Mouse (Mus musculus): Measurements from ENCODE around the gene Dnajb4. TPM values are rescaled to one million over a fixed set of nuclear protein-coding genes. Genes with fewer than 3 reads are reported as not detected.

Gene Dnajb4
- polyA plus RNA-seq, 1 experiment from 2014 or later: 26.6 TPM

DNA sequence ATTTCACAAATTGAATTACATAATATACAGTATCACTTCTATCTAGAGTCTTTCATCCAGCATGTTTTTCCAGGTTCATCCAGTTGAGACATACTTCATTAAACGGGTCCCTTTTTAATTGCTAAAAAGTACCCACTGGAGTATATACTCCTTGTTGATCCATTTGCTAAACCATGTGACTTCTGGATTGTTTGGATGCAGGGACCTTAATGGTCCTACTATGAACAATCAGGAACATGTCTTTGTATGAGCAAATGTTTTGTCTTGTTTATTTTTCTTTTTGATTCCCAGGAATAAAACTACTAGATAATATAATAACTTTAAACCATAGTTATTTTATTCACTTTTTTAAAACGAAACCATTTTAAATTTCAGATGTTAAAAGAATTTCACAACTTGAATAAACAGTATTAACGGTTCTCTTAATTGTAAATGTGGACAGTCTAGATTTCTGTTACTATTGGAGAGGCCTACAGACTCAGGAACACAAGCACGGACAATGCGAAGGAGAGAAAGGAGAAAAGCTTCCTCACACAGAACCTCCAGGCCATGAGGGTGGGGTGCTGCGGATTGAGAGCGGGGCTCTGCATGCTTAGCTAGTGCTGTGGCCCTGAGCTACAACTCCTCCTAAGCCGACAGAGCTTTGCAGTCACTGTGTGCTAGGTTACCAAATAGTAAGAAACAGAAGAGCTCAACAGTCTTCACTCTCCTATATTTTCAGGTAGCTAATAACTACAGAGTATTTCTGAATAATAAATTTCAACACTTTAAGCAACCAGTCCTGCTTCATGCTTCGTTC, 19.2 kb downstream of the Dnajb4 start:
- Histone ChIP-seq H3K27ac (ENCODE audit: low read depth, low read length) (no peak overlapping the region), H3K27me3 (ENCODE audit: control insufficient read depth, insufficient read depth, low read length) (no peaks in the 10 kb centered on the region), H3K9ac (ENCODE audit: low read length) (no peak overlapping the region), H3K4me1 (ENCODE audit: control insufficient read depth, insufficient read depth, low read length) (peaks cover 3% of the 10 kb centered on the region), H3K36me3 (ENCODE audit: control insufficient read depth, insufficient read depth, low read length) (no peaks in the 10 kb centered on the region), H3K9me3 (ENCODE audit: control insufficient read depth, low read length) (no peaks in the 10 kb centered on the region), H3K4me2 (no peak overlapping the region), H3K4me3 (ENCODE audit: low read depth, low read length) (no peak overlapping the region)
- no peak for ATAC-seq (ENCODE audit: low FRiP score)
- DNase-seq (ENCODE audit: low spot score, missing footprints): no peak
- WGBS: 84% methylated on average over 9 of the region's 9 CpGs

DNA sequence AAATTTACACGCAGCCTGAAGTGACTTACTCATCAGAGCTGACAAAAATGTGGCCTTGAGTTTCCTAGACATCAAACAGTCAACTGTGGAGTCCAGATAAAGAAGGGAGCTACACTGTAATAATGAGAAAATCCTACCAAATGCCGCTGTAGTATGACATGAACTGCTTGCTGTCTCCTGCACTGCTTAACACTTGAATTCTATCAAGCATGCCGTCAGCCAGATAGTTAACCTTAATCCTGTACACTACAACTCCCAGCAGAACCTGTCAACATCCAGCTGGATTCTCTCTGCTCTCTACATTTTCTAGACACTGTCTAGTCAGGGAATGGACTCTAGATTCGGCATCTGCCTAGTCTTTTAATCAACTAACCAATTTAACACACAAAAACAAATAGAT, 20.8 kb downstream of the Dnajb4 start:
- no peak for ATAC-seq (ENCODE audit: low FRiP score)
- H3K4me1 ChIP-seq (ENCODE audit: control insufficient read depth, insufficient read depth, low read length): peaks cover 3% of the 10 kb centered on the region
- no peak overlapping the region for H3K4me3 ChIP-seq (ENCODE audit: low read depth, low read length)
- no peak overlapping the region for H3K27ac ChIP-seq (ENCODE audit: low read depth, low read length)
- H3K9me3 ChIP-seq (ENCODE audit: control insufficient read depth, low read length): no peaks in the 10 kb centered on the region
- H3K27me3 ChIP-seq (ENCODE audit: control insufficient read depth, insufficient read depth, low read length): no peaks in the 10 kb centered on the region
- no peak for DNase-seq (ENCODE audit: low spot score, missing footprints)
- no peak overlapping the region for H3K4me2 ChIP-seq
- H3K9ac ChIP-seq (ENCODE audit: low read length): no peak overlapping the region
- WGBS: 80% methylated on average over 4 of the region's 4 CpGs
- no peaks in the 10 kb centered on the region for H3K36me3 ChIP-seq (ENCODE audit: control insufficient read depth, insufficient read depth, low read length)

- H3K36me3 ChIP-seq (ENCODE audit: control insufficient read depth, insufficient read depth, low read length): no peaks in the 10 kb centered on the region
- no peaks in the 10 kb centered on the region for H3K9me3 ChIP-seq (ENCODE audit: control insufficient read depth, low read length)
- no peak overlapping the region for H3K4me3 ChIP-seq (ENCODE audit: low read depth, low read length)
- H3K4me2 ChIP-seq: no peak overlapping the region
- ATAC-seq (ENCODE audit: low FRiP score): no peak
- DNase-seq (ENCODE audit: low spot score, missing footprints): no peak
- H3K9ac ChIP-seq (ENCODE audit: low read length): no peak overlapping the region
- WGBS: 89% methylated on average over 6 of the region's 6 CpGs
- H3K4me1 ChIP-seq (ENCODE audit: control insufficient read depth, insufficient read depth, low read length): no peaks in the 10 kb centered on the region
- no peaks in the 10 kb centered on the region for H3K27me3 ChIP-seq (ENCODE audit: control insufficient read depth, insufficient read depth, low read length)
- no peak overlapping the region for H3K27ac ChIP-seq (ENCODE audit: low read depth, low read length)
Measured at GRCm38 (mm10) chr3:152186106-152186505, 24.0 kb downstream of the Dnajb4 start.

DNA sequence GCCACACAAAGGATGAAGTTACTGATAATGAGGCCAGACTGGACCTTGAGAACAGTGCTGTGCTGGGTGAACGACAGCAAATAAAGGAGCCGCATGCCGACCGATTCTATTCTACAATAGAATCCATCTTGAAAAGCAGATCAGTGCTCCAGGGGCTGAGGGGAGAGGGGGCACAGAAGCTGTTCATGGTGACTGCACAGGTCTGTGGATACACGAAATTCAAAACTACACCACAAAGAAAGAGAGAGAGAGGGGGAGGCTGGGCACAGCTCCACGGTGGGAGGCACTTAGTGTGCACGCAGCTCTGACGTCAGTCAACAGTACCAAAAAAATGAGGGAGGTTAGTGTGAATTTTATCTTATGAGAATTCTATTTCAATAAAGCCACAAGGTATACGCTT, 26.6 kb downstream of the Dnajb4 start:
- no peak for ATAC-seq (ENCODE audit: low FRiP score)
- no peaks in the 10 kb centered on the region for H3K27me3 ChIP-seq (ENCODE audit: control insufficient read depth, insufficient read depth, low read length)
- WGBS: 60% methylated on average over 9 of the region's 9 CpGs

DNA sequence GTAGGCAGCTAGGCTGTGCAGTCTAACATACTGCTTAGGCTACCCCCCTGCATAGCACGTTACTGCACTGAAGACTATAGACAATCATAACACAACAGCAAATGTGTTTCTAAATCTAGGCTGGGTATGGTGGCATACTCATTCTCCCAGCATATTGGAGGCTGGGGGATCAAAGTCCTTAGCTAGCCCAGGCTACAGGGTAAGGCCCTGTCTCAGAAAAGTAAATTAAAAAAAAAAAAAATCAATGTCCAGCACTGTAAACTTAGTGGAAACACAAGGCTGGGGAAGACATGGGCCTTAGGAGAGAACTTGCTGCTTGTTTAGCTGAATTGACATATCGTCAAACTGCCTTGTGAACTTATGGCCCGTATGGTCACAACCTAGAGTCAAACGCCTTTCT, 29.5 kb downstream of the Dnajb4 start:
- Histone ChIP-seq H3K4me3 (ENCODE audit: low read depth, low read length) (no peak overlapping the region), H3K9ac (ENCODE audit: low read length) (no peak overlapping the region), H3K27me3 (ENCODE audit: control insufficient read depth, insufficient read depth, low read length) (no peaks in the 10 kb centered on the region), H3K9me3 (ENCODE audit: control insufficient read depth, low read length) (no peaks in the 10 kb centered on the region), H3K4me2 (no peak overlapping the region), H3K27ac (ENCODE audit: low read depth, low read length) (no peak overlapping the region), H3K4me1 (ENCODE audit: control insufficient read depth, insufficient read depth, low read length) (no peaks in the 10 kb centered on the region), H3K36me3 (ENCODE audit: control insufficient read depth, insufficient read depth, low read length) (no peaks in the 10 kb centered on the region)
- DNase-seq (ENCODE audit: low spot score, missing footprints): no peak
- WGBS: 96% methylated on average over 4 of the region's 4 CpGs
- no peak for ATAC-seq (ENCODE audit: low FRiP score)

More for the DNA sequence above, 26.6 kb downstream of the Dnajb4 start:
- Histone ChIP-seq H3K4me1 (ENCODE audit: control insufficient read depth, insufficient read depth, low read length) (no peaks in the 10 kb centered on the region), H3K4me2 (no peak overlapping the region), H3K9ac (ENCODE audit: low read length) (no peak overlapping the region), H3K4me3 (ENCODE audit: low read depth, low read length) (no peak overlapping the region), H3K27ac (ENCODE audit: low read depth, low read length) (no peak overlapping the region), H3K9me3 (ENCODE audit: control insufficient read depth, low read length) (no peaks in the 10 kb centered on the region), H3K36me3 (ENCODE audit: control insufficient read depth, insufficient read depth, low read length) (no peaks in the 10 kb centered on the region)
- no peak for DNase-seq (ENCODE audit: low spot score, missing footprints)

GRCm38 (mm10) chr3:152179285-152179684, 30.8 kb downstream of the Dnajb4 start:
- H3K27ac ChIP-seq (ENCODE audit: low read depth, low read length): no peak overlapping the region
- no peak overlapping the region for H3K4me3 ChIP-seq (ENCODE audit: low read depth, low read length)
- no peaks in the 10 kb centered on the region for H3K27me3 ChIP-seq (ENCODE audit: control insufficient read depth, insufficient read depth, low read length)
- H3K4me2 ChIP-seq: no peak overlapping the region
- 74% methylated on average over 1 of the region's 1 CpGs for WGBS
- no peaks in the 10 kb centered on the region for H3K4me1 ChIP-seq (ENCODE audit: control insufficient read depth, insufficient read depth, low read length)
- no peaks in the 10 kb centered on the region for H3K9me3 ChIP-seq (ENCODE audit: control insufficient read depth, low read length)
- no peak overlapping the region for H3K9ac ChIP-seq (ENCODE audit: low read length)
- ATAC-seq (ENCODE audit: low FRiP score) (no peak), DNase-seq (ENCODE audit: low spot score, missing footprints) (no peak)
- H3K36me3 ChIP-seq (ENCODE audit: control insufficient read depth, insufficient read depth, low read length): no peaks in the 10 kb centered on the region

DNA sequence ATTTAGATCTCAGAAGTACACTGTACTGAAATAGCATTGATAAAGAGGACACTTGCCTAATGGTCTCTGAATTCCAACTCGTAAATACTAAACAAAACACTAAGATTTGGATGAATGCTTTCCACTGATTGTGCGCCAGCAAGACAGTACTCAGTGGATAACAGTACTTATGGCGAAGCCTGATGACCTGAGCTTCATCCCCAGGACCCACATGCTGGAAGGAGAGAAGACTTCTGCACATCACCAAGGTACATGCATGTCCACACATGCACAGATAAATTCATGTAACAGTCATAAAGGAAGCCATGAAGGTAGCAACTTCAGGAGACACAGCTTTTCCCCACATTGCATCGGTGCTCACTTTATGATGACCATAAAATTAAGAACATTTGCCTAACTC, 31.3 kb downstream of the Dnajb4 start:
- Histone ChIP-seq H3K9ac (ENCODE audit: low read length) (no peak overlapping the region), H3K36me3 (ENCODE audit: control insufficient read depth, insufficient read depth, low read length) (no peaks in the 10 kb centered on the region), H3K27me3 (ENCODE audit: control insufficient read depth, insufficient read depth, low read length) (no peaks in the 10 kb centered on the region), H3K4me3 (ENCODE audit: low read depth, low read length) (no peak overlapping the region), H3K27ac (ENCODE audit: low read depth, low read length) (no peak overlapping the region), H3K4me2 (no peak overlapping the region), H3K9me3 (ENCODE audit: control insufficient read depth, low read length) (no peaks in the 10 kb centered on the region), H3K4me1 (ENCODE audit: control insufficient read depth, insufficient read depth, low read length) (no peaks in the 10 kb centered on the region)
- DNase-seq (ENCODE audit: low spot score, missing footprints): no peak
- no peak for ATAC-seq (ENCODE audit: low FRiP score)
- 86% methylated on average over 4 of the region's 4 CpGs for WGBS

GRCm38 (mm10) chr3:152172322-152172935, 37.7 kb downstream of the Dnajb4 start:
- Histone ChIP-seq H3K36me3 (ENCODE audit: control insufficient read depth, insufficient read depth, low read length) (no peaks in the 10 kb centered on the region), H3K4me1 (ENCODE audit: control insufficient read depth, insufficient read depth, low read length) (no peaks in the 10 kb centered on the region), H3K9me3 (ENCODE audit: control insufficient read depth, low read length) (no peaks in the 10 kb centered on the region), H3K9ac (ENCODE audit: low read length) (no peak overlapping the region), H3K4me3 (ENCODE audit: low read depth, low read length) (no peak overlapping the region), H3K27me3 (ENCODE audit: control insufficient read depth, insufficient read depth, low read length) (no peaks in the 10 kb centered on the region), H3K4me2 (no peak overlapping the region), H3K27ac (ENCODE audit: low read depth, low read length) (no peak overlapping the region)
- 85% methylated on average over 7 of the region's 7 CpGs for WGBS
- ATAC-seq (ENCODE audit: low FRiP score): no peak
- DNase-seq (ENCODE audit: low spot score, missing footprints): no peak

DNA sequence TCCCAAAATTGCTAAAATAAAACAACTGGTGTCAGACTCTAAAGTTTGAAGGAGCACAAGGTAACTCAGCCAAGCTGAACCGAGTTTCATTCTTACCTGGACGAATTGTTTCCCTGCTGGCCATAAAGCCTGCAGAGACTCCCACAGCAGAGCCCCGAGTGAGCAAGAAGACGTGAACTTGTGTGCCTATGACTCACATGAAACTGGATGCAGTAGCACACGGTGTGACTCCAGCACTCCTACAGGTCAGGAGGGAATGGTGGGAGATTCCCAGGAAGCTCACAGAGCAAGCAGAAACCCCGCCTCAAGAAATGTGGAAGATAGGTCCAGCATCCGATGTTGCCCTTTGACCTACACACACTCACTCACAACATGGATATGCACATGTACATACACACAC, 38.2 kb downstream of the Dnajb4 start:
- no peaks in the 10 kb centered on the region for H3K27me3 ChIP-seq (ENCODE audit: control insufficient read depth, insufficient read depth, low read length)
- no peak overlapping the region for H3K27ac ChIP-seq (ENCODE audit: low read depth, low read length)
- no peaks in the 10 kb centered on the region for H3K9me3 ChIP-seq (ENCODE audit: control insufficient read depth, low read length)
- H3K36me3 ChIP-seq (ENCODE audit: control insufficient read depth, insufficient read depth, low read length): no peaks in the 10 kb centered on the region
- ATAC-seq (ENCODE audit: low FRiP score) (no peak), DNase-seq (ENCODE audit: low spot score, missing footprints) (no peak)
- H3K4me3 ChIP-seq (ENCODE audit: low read depth, low read length): no peak overlapping the region
- no peak overlapping the region for H3K4me2 ChIP-seq
- no peak overlapping the region for H3K9ac ChIP-seq (ENCODE audit: low read length)
- H3K4me1 ChIP-seq (ENCODE audit: control insufficient read depth, insufficient read depth, low read length): no peaks in the 10 kb centered on the region; the same call in 1 of the 2 replicates
- 73% methylated on average over 7 of the region's 7 CpGs for WGBS

All from midbrain, embryonic 11.5 days (tissue).